Mouse (Mus musculus) small intestine, adult 2 months (tissue): ENCODE results near the gene Ifitm5.

Experiments
- CTCF ChIP-seq: fragments of 200-500 bp; IDR thresholded peaks from 2 replicates; pipeline ENCODE4 v1.5.1; 2012; ENCODE audit warnings: low read depth, mild to moderate bottlenecking, control low read depth, inconsistent platforms, low read length, moderate library complexity, mixed read lengths; ENCODE audit not compliant: insufficient replicate concordance, insufficient read length; ENCODE audit errors: extremely low read depth
- POLR2A ChIP-seq: fragments of 200-500 bp; IDR thresholded peaks from 2 replicates; pipeline ENCODE4 v1.6.1; 2012; ENCODE audit warnings: low read depth, mild to moderate bottlenecking, control low read depth, inconsistent platforms, low read length, moderate library complexity

DNA sequence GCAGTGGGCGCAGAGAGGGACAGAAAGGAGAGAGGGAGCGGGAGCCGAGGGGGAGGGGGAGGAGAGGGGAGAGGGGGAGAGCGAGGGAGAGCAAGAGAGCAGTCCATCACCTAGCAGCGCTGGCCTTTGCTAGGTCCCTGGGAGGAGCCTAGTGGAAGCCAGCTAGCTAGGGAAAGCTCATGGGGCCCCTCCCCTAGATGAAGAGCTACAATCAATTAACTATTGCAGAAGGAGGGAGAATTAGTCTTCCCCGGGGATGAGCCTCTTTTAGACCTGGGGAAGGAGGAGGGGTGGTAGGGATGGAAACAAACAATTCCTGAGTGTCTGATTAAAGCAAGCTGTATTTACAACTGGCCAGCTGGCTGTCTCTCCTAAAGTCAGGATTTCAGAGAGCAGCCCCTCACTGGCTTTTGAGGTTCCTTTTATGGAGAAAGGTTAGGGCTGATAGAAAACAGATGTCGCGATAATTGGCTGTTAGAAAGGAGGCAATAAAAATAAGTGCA, 10.4 kb downstream of the Ifitm5 start:
- TF ChIP-seq POLR2A (no peak), CTCF (no peak)
